20 mouse cellular contexts compared by ENCODE assay signal in genomic region chr2:110020430-110020829, GRCm38 (mm10). TPM values are rescaled to one million over a fixed set of nuclear protein-coding genes. Genes with fewer than 3 reads are reported as not detected.
DNase-seq lines count a peak whose midpoint lies in the region; ATAC-seq lines count a peak whose summit lies in the region.
"Had no signal": no experiment of that assay in that cellular context is flagged by ENCODE, and none has a peak within 500 bp of the region (broad histone marks: within the 10 kb centered on the region; RNA-seq: fewer than 3 reads in every experiment).

No protein-coding gene starts in this region.

- 0 out of 2 replicates have a peak overlapping the region, but pooled peaks have one; percentile 74 for H3K4me2 ChIP-seq in hindbrain, embryonic 13.5 days
- no peak overlapping the region for H3K4me2 ChIP-seq in hindbrain, embryonic 14.5 days (replicated peaks)
- peak overlapping the region; percentile 84; the same call in 1 of the 2 replicates for H3K4me2 ChIP-seq in liver, embryonic 13.5 days
- H3K4me2 ChIP-seq in liver, embryonic 11.5 days, result no peak overlapping the region
- peak overlapping the region; percentile 80; the same call in 1 of the 2 replicates for H3K4me2 ChIP-seq in limb, embryonic 13.5 days (replicated peaks)

- H3K9me3 ChIP-seq in hindbrain, embryonic 13.5 days, result no peaks in the 10 kb centered on the region
- H3K9me3 ChIP-seq in hindbrain, embryonic 14.5 days (ENCODE audit: control insufficient read depth, low read length), result no peaks in the 10 kb centered on the region
- H3K9me3 ChIP-seq in liver, embryonic 13.5 days (replicated peaks), result no peaks in the 10 kb centered on the region
- no peaks in the 10 kb centered on the region for H3K9me3 ChIP-seq in liver, embryonic 11.5 days (ENCODE audit: control insufficient read depth, low read length)
- H3K9me3 ChIP-seq in embryonic facial prominence, embryonic 10.5 days, result no peaks in the 10 kb centered on the region
- H3K9me3 ChIP-seq in limb, embryonic 13.5 days, result no peaks in the 10 kb centered on the region
- H3K9me3 ChIP-seq: heart, embryonic 10.5 days; megakaryocyte, embryonic 14.5 days had no signal

- peaks cover 14% of the 10 kb centered on the region for H3K36me3 ChIP-seq in hindbrain, embryonic 13.5 days
- H3K36me3 ChIP-seq in hindbrain, embryonic 14.5 days (replicated peaks; ENCODE audit: control insufficient read depth, insufficient read depth), result peaks cover 13% of the 10 kb centered on the region
- peaks cover 34% of the 10 kb centered on the region for H3K36me3 ChIP-seq in liver, embryonic 13.5 days
- peaks cover 13% of the 10 kb centered on the region for H3K36me3 ChIP-seq in liver, embryonic 11.5 days (ENCODE audit: control insufficient read depth, insufficient read depth, low read length)
- H3K36me3 ChIP-seq in embryonic facial prominence, embryonic 10.5 days (replicated peaks), result peaks cover 51% of the 10 kb centered on the region
- H3K36me3 ChIP-seq in limb, embryonic 13.5 days, result peaks cover 27% of the 10 kb centered on the region

- H3K27me3 ChIP-seq in hindbrain, embryonic 13.5 days, result no peaks in the 10 kb centered on the region
- H3K27me3 ChIP-seq in hindbrain, embryonic 14.5 days (ENCODE audit: control insufficient read depth, insufficient read depth, low read length), result no peaks in the 10 kb centered on the region
- no peaks in the 10 kb centered on the region for H3K27me3 ChIP-seq in liver, embryonic 13.5 days
- H3K27me3 ChIP-seq in liver, embryonic 11.5 days (replicated peaks; ENCODE audit: control insufficient read depth, insufficient read depth, low read length), result no peaks in the 10 kb centered on the region
- H3K27me3 ChIP-seq in embryonic facial prominence, embryonic 10.5 days (replicated peaks; ENCODE audit: low read depth, poor library complexity, severe bottlenecking), result no peaks in the 10 kb centered on the region
- H3K27me3 ChIP-seq in limb, embryonic 13.5 days, result no peaks in the 10 kb centered on the region
- H3K27me3 ChIP-seq: megakaryocyte, embryonic 14.5 days had no signal

- ATAC-seq in hindbrain, embryonic 13.5 days (ENCODE audit: low FRiP score), result no peak
- ATAC-seq in hindbrain, embryonic 14.5 days (ENCODE audit: low FRiP score), result no peak
- ATAC-seq in liver, embryonic 13.5 days (ENCODE audit: low read depth), result no peak
- no peak for ATAC-seq in liver, embryonic 11.5 days (replicated peaks; ENCODE audit: low FRiP score)
- ATAC-seq in limb, embryonic 13.5 days (ENCODE audit: low FRiP score, low read depth), result no peak
- ATAC-seq: forebrain, postnatal 0 days had no signal

- H3K9ac ChIP-seq in hindbrain, embryonic 13.5 days, result 0 out of 2 replicates have a peak overlapping the region, but pooled peaks have one; percentile 10
- no peak overlapping the region for H3K9ac ChIP-seq in hindbrain, embryonic 14.5 days
- H3K9ac ChIP-seq in liver, embryonic 13.5 days, result 0 out of 2 replicates have a peak overlapping the region, but pooled peaks have one; percentile 44
- H3K9ac ChIP-seq in liver, embryonic 11.5 days (ENCODE audit: low read depth, low read length), result no peak overlapping the region
- no peak overlapping the region for H3K9ac ChIP-seq in limb, embryonic 13.5 days
- H3K9ac ChIP-seq: forebrain, postnatal 0 days had no signal

- H3K4me3 ChIP-seq in hindbrain, embryonic 13.5 days, result no peak overlapping the region
- no peak overlapping the region for H3K4me3 ChIP-seq in hindbrain, embryonic 14.5 days (replicated peaks; ENCODE audit: low read length)
- H3K4me3 ChIP-seq in liver, embryonic 13.5 days (replicated peaks), result no peak overlapping the region
- no peak overlapping the region for H3K4me3 ChIP-seq in liver, embryonic 11.5 days (ENCODE audit: low read depth, low read length)
- 0 out of 2 replicates have a peak overlapping the region, but pooled peaks have one; percentile 8 for H3K4me3 ChIP-seq in embryonic facial prominence, embryonic 10.5 days
- H3K4me3 ChIP-seq in limb, embryonic 13.5 days, result no peak overlapping the region
- H3K4me3 ChIP-seq: heart, embryonic 10.5 days; megakaryocyte, embryonic 14.5 days had no signal

- no peak for DNase-seq in hindbrain, embryonic 14.5 days (ENCODE audit: low spot score)
- no peak for DNase-seq in liver, embryonic 13.5 days
- DNase-seq in liver, embryonic 11.5 days (ENCODE audit: low spot score), result no peak
- DNase-seq in embryonic facial prominence, embryonic 10.5 days (ENCODE audit: low spot score), result no peak
- DNase-seq in thymus, postnatal 10 days (ENCODE audit: low spot score in 2 of 2), result no peak
- DNase-seq in testis, postnatal 14 days (ENCODE audit: low spot score), result no peak
- DNase-seq: adrenal gland, adult 2 months; cerebellum, adult 2 months; cerebellum, postnatal 36 days; forebrain, postnatal 0 days; heart, postnatal 14 days; kidney, adult 9 months; lung, adult 2 months; right cerebral cortex, postnatal 14 days; spleen, adult 18-20 months; thymus, adult 18-20 months had no signal

- peaks cover 36% of the 10 kb centered on the region for H3K4me1 ChIP-seq in hindbrain, embryonic 13.5 days (replicated peaks)
- peaks cover 25% of the 10 kb centered on the region for H3K4me1 ChIP-seq in hindbrain, embryonic 14.5 days (replicated peaks; ENCODE audit: control insufficient read depth, insufficient read depth, low read length)
- H3K4me1 ChIP-seq in liver, embryonic 13.5 days (replicated peaks), result peaks cover 34% of the 10 kb centered on the region
- H3K4me1 ChIP-seq in liver, embryonic 11.5 days (replicated peaks; ENCODE audit: control insufficient read depth, insufficient read depth, low read length), result peaks cover 10% of the 10 kb centered on the region
- H3K4me1 ChIP-seq in embryonic facial prominence, embryonic 10.5 days, result peaks cover 30% of the 10 kb centered on the region
- H3K4me1 ChIP-seq in limb, embryonic 13.5 days, result peaks cover 34% of the 10 kb centered on the region

- WGBS in hindbrain, embryonic 13.5 days, result 98% methylated on average over 1 of the region's 1 CpGs
- 92% methylated on average over 1 of the region's 1 CpGs for WGBS in hindbrain, embryonic 14.5 days
- WGBS in liver, embryonic 13.5 days (ENCODE audit: insufficient replicate concordance), result 76% methylated on average over 1 of the region's 1 CpGs
- 83% methylated on average over 1 of the region's 1 CpGs for WGBS in liver, embryonic 11.5 days
- 90% methylated on average over 1 of the region's 1 CpGs for WGBS in embryonic facial prominence, embryonic 10.5 days
- WGBS in limb, embryonic 13.5 days, result 83% methylated on average over 1 of the region's 1 CpGs

- no peak overlapping the region for H3K27ac ChIP-seq in hindbrain, embryonic 13.5 days
- no peak overlapping the region for H3K27ac ChIP-seq in hindbrain, embryonic 14.5 days
- no peak overlapping the region for H3K27ac ChIP-seq in liver, embryonic 13.5 days
- no peak overlapping the region for H3K27ac ChIP-seq in liver, embryonic 11.5 days (ENCODE audit: low read depth, low read length)
- no peak overlapping the region for H3K27ac ChIP-seq in embryonic facial prominence, embryonic 10.5 days (replicated peaks)
- H3K27ac ChIP-seq in limb, embryonic 13.5 days, result no peak overlapping the region
- H3K27ac ChIP-seq: heart, embryonic 10.5 days had no signal

RNA-seq across cellular contexts. Expression of gene Ccdc34, which starts 2.8 kb away (rescaled TPM):
- 37.8 and 39.6 TPM in 2 replicates for polyA plus RNA-seq in hindbrain, embryonic 13.5 days (2015; fragmentation: Nextera tagmentation; extraction: Ambion mirVana)
- 27.3 and 29.9 TPM in 2 replicates for polyA plus RNA-seq in hindbrain, embryonic 14.5 days (2014; fragmentation: Nextera tagmentation; extraction: Ambion mirVana)
- 26.2 and 34.1 TPM in 2 replicates for polyA plus RNA-seq in liver, embryonic 13.5 days (2015; fragmentation: Nextera tagmentation; extraction: Ambion mirVana)
- polyA plus RNA-seq in liver, embryonic 11.5 days (2014; fragmentation: Nextera tagmentation; extraction: Ambion mirVana), result 34.4 and 42.5 TPM in 2 replicates
- polyA plus RNA-seq in embryonic facial prominence, embryonic 10.5 days (2016; fragmentation: Nextera tagmentation; extraction: Ambion mirVana), result 57.1 and 63.6 TPM in 2 replicates
- 47.6 and 51.7 TPM in 2 replicates for polyA plus RNA-seq in limb, embryonic 13.5 days (2015; fragmentation: Nextera tagmentation; extraction: Ambion mirVana)

Comparison
In these comparisons a context has a peak if more than half of its experiments do, and no peak if none do; other contexts are left out.
1. H3K4me2 ChIP-seq: peak in hindbrain, embryonic 13.5 days (single experiment), liver, embryonic 13.5 days (single experiment) and limb, embryonic 13.5 days (single experiment); none in hindbrain, embryonic 14.5 days (single experiment) and liver, embryonic 11.5 days (single experiment).
2. H3K9ac ChIP-seq: peak in hindbrain, embryonic 13.5 days (single experiment) and liver, embryonic 13.5 days (single experiment); none in hindbrain, embryonic 14.5 days (single experiment), liver, embryonic 11.5 days (single experiment) and limb, embryonic 13.5 days (single experiment).